Mouse (Mus musculus) MEL (cell line): Measurements from ENCODE around the gene Mylpf. TPM values are rescaled to one million over a fixed set of nuclear protein-coding genes. Genes with fewer than 3 reads are reported as not detected.

Source experiments
- DNase-seq: peaks from one replicate; pipeline ENCODE4 v3.0.0; 2011; ENCODE audit warnings: low read depth, low spot score
- H3K27ac ChIP-seq: 2 replicates; pipeline ENCODE4 v1.5.1; 2012; ENCODE audit warnings: low read depth, mild to moderate bottlenecking, control low read depth, low read length, moderate library complexity; ENCODE audit not compliant: control insufficient read depth
- H3K27me3 ChIP-seq, 2 experiments: fragments of 150-350 bp in 1 of 2; sonication (generic) in 1 of 2; 2 replicates each; pipeline ENCODE4 v1.6.1; 2012; ENCODE audit warnings: low read length in 2 of 2, mild to moderate bottlenecking in 2 of 2, improper control_type of control experiment in 1 of 2, moderate library complexity in 1 of 2; ENCODE audit not compliant: insufficient read depth in 2 of 2, control insufficient read depth in 1 of 2
- H3K36me3 ChIP-seq, 2 experiments: 2 replicates each; pipeline ENCODE4 v1.6.1; 2012 to 2014; ENCODE audit warnings: low read length in 2 of 2, improper control_type of control experiment in 1 of 2, inconsistent platforms in 1 of 2, mild to moderate bottlenecking in 1 of 2; ENCODE audit not compliant: insufficient read depth in 2 of 2, control insufficient read depth in 1 of 2
- H3K4me1 ChIP-seq, 2 experiments: fragments of 150-350 bp in 1 of 2; sonication (generic) in 1 of 2; 2 replicates each; pipeline ENCODE4 v1.6.1; 2012; ENCODE audit warnings: low read length in 2 of 2, improper control_type of control experiment in 1 of 2, mild to moderate bottlenecking in 1 of 2; ENCODE audit not compliant: insufficient read depth in 2 of 2, control insufficient read depth in 1 of 2
- H3K4me3 ChIP-seq, 2 experiments: fragments of 150-350 bp in 1 of 2; sonication (generic) in 1 of 2; 2 replicates each; pipeline ENCODE4 v1.5.1; 2012; ENCODE audit warnings: low read depth in 2 of 2, low read length in 2 of 2, mild to moderate bottlenecking in 2 of 2, moderate library complexity in 2 of 2, control low read depth in 1 of 2, improper control_type of control experiment in 1 of 2; ENCODE audit not compliant: control insufficient read depth in 1 of 2, insufficient read depth in 1 of 2
- H3K79me2 ChIP-seq: 2 replicates; pipeline ENCODE4 v1.6.1; 2012; ENCODE audit warnings: mild to moderate bottlenecking, low read length, moderate library complexity; ENCODE audit not compliant: control insufficient read depth, poor library complexity, insufficient read depth
- H3K9ac ChIP-seq: 2 replicates; pipeline ENCODE4 v1.6.1; 2012; ENCODE audit warnings: low read depth, mild to moderate bottlenecking, control low read depth, low read length, moderate library complexity; ENCODE audit not compliant: control insufficient read depth, poor library complexity, severe bottlenecking
- H3K9me3 ChIP-seq: fragments of 150-350 bp; sonication (generic); replicated peaks from 2 replicates; pipeline ENCODE4 v1.6.1; 2012; ENCODE audit warnings: mild to moderate bottlenecking, low read length, improper control_type of control experiment, moderate library complexity; ENCODE audit not compliant: insufficient read depth
- CHD2 ChIP-seq: IDR thresholded peaks from 2 replicates; pipeline ENCODE4 v1.6.1; 2011; ENCODE audit warnings: low read length, improper control_type of control experiment
- CTCF ChIP-seq, 3 experiments: IDR thresholded peaks in 2 of 3; conservative IDR thresholded peaks in 1 of 3; 2 replicates each; pipeline ENCODE4 v1.5.1; 2011 to 2012; ENCODE audit warnings: low read length in 3 of 3, low read depth in 2 of 3, mild to moderate bottlenecking in 2 of 3, improper control_type of control experiment in 1 of 3, inconsistent platforms in 1 of 3, mixed read lengths in 1 of 3, moderate library complexity in 1 of 3; ENCODE audit not compliant: control insufficient read depth in 1 of 3, insufficient read depth in 1 of 3, poor library complexity in 1 of 3, severe bottlenecking in 1 of 3
- ELF1 ChIP-seq: IDR thresholded peaks from 2 replicates; pipeline ENCODE4 v1.6.1; 2014; ENCODE audit warnings: low read depth, mild to moderate bottlenecking, inconsistent platforms, low read length, improper control_type of control experiment, moderate library complexity
- ETS1 ChIP-seq: IDR thresholded peaks from 2 replicates; pipeline ENCODE4 v1.6.1; 2012; ENCODE audit warnings: low read depth, mild to moderate bottlenecking, inconsistent platforms, low read length, improper control_type of control experiment, moderate library complexity
- GATA1 ChIP-seq: IDR thresholded peaks from 2 replicates; pipeline ENCODE4 v1.6.1; 2011; ENCODE audit warnings: low read depth, low read length, improper control_type of control experiment
- KAT2A ChIP-seq: conservative IDR thresholded peaks from 2 replicates; pipeline ENCODE4 v1.6.1; 2012; ENCODE audit warnings: low read depth, low read length, improper control_type of control experiment, inconsistent platforms
- MAX ChIP-seq: IDR thresholded peaks from 2 replicates; pipeline ENCODE4 v1.6.1; 2011; ENCODE audit warnings: low read length, improper control_type of control experiment
- MEF2A ChIP-seq: IDR thresholded peaks from 2 replicates; pipeline ENCODE4 v1.6.1; 2014; ENCODE audit warnings: low read depth, mild to moderate bottlenecking, inconsistent platforms, low read length, improper control_type of control experiment; ENCODE audit not compliant: poor library complexity, insufficient replicate concordance, severe bottlenecking; ENCODE audit errors: extremely low read depth
- MYB ChIP-seq: IDR thresholded peaks from 2 replicates; pipeline ENCODE4 v1.6.1; 2011; ENCODE audit warnings: mild to moderate bottlenecking, low read depth, low read length, improper control_type of control experiment
- NELFE ChIP-seq: IDR thresholded peaks from 2 replicates; pipeline ENCODE4 v1.6.1; 2011; ENCODE audit warnings: low read depth, low read length, improper control_type of control experiment
- RAD21 ChIP-seq: IDR thresholded peaks from 2 replicates; pipeline ENCODE4 v1.6.1; 2011; ENCODE audit warnings: mild to moderate bottlenecking, low read depth, low read length, improper control_type of control experiment
- SIN3A ChIP-seq: IDR thresholded peaks from 2 replicates; pipeline ENCODE4 v1.6.1; 2012; ENCODE audit warnings: low read length, improper control_type of control experiment, inconsistent platforms
- SMC3 ChIP-seq: IDR thresholded peaks from 2 replicates; pipeline ENCODE4 v1.6.1; 2011; ENCODE audit warnings: low read depth, low read length, improper control_type of control experiment
- TAL1 ChIP-seq: IDR thresholded peaks from 2 replicates; pipeline ENCODE4 v1.6.1; 2012; ENCODE audit warnings: mild to moderate bottlenecking, inconsistent platforms, low read length, moderate library complexity, mixed read lengths
- UBTF ChIP-seq: IDR thresholded peaks from 2 replicates; pipeline ENCODE4 v1.6.1; 2012; ENCODE audit warnings: low read depth, mild to moderate bottlenecking, inconsistent platforms, low read length, improper control_type of control experiment, moderate library complexity, borderline replicate concordance; ENCODE audit not compliant: insufficient read depth
- USF2 ChIP-seq, 2 experiments: IDR thresholded peaks; 2 replicates each; pipeline ENCODE4 v1.6.1; 2011 to 2012; ENCODE audit warnings: improper control_type of control experiment in 2 of 2, low read length in 2 of 2, borderline replicate concordance in 1 of 2, inconsistent platforms in 1 of 2, low read depth in 1 of 2, mild to moderate bottlenecking in 1 of 2; ENCODE audit not compliant: insufficient read depth in 1 of 2
- ZNF384 ChIP-seq: IDR thresholded peaks from 2 replicates; pipeline ENCODE4 v1.6.1; 2012; ENCODE audit warnings: low read depth, mild to moderate bottlenecking, inconsistent platforms, low read length, improper control_type of control experiment
- polyA plus RNA-seq, 2 experiments: library from polyadenylated mRNA; stranded (reverse) in 1 of 2; unstranded in 1 of 2; fragments of >175 nt in 1 of 2; fragments of >200 nt in 1 of 2; gene quantifications; 2 replicates each; pipeline versions ENCODE4 v1.2.1 to v1.2.4; 2012; ENCODE audit warnings: low replicate concordance in 2 of 2, low read depth in 1 of 2; ENCODE audit not compliant: insufficient read length in 2 of 2, insufficient read depth in 1 of 2, missing spikeins in 1 of 2
- total RNA-seq: library from RNA; depleted of rRNA; stranded (reverse); fragments of 300-350 nt; gene quantifications from 2 replicates; pipeline ENCODE4 v1.2.3, GENCODE M21; 2012

The Mylpf gene
- total and polyA plus RNA-seq, 3 experiments: 9.1 to 11.2 TPM; not detected in 1

- no peaks in the 10 kb centered on the region for H3K9me3 ChIP-seq
- H3K36me3 ChIP-seq: peaks cover 0 to 23% of the 10 kb centered on the region in 2 experiments; a peak in 2 of 4 replicates
- H3K4me3 ChIP-seq: no peak overlapping the region
- H3K4me1 ChIP-seq: peaks cover 23 to 43% of the 10 kb centered on the region in 2 experiments
- no peak overlapping the region for H3K27ac ChIP-seq
- peaks cover 3% of the 10 kb centered on the region for H3K79me2 ChIP-seq
- TF ChIP-seq KAT2A: no peak
- peak; percentile 57 for TF ChIP-seq SMC3
- no peak for TF ChIP-seq MEF2A
- TF ChIP-seq RAD21: peak; percentile 44
- peak; percentile 77 to 89 (median 87) for TF ChIP-seq CTCF (IDR thresholded peaks at IDR 0.05 in 2 of 3, conservative IDR thresholded peaks at IDR 0.05 in 1 of 3; ENCODE audit: control insufficient read depth in 1 of 3, insufficient read depth in 1 of 3, low read depth in 2 of 3, low read length in 3 of 3, poor library complexity in 1 of 3, severe bottlenecking in 1 of 3)
- no peak; the same call in 1 of the 2 replicates for TF ChIP-seq SIN3A
- TF ChIP-seq NELFE: no peak
- TF ChIP-seq USF2 (IDR thresholded peaks at IDR 0.05; ENCODE audit: borderline replicate concordance in 1 of 2, insufficient read depth in 1 of 2, low read depth in 1 of 2, low read length in 2 of 2): no peak
- no peak for TF ChIP-seq MYB
- TF ChIP-seq MAX: no peak
- no peak for TF ChIP-seq ETS1
- TF ChIP-seq TAL1: no peak
- no peak for TF ChIP-seq GATA1
- no peak for TF ChIP-seq UBTF
- TF ChIP-seq ELF1: 0 out of 2 replicates have a peak, but pooled peaks have one; percentile 27
- H3K27me3 ChIP-seq: no peaks in the 10 kb centered on the region
- peak; percentile 82 for DNase-seq
- H3K9ac ChIP-seq: no peak overlapping the region
Observed at GRCm38 (mm10) chr7:127214981-127215871, 6.5 kb downstream of the Mylpf start.

DNA sequence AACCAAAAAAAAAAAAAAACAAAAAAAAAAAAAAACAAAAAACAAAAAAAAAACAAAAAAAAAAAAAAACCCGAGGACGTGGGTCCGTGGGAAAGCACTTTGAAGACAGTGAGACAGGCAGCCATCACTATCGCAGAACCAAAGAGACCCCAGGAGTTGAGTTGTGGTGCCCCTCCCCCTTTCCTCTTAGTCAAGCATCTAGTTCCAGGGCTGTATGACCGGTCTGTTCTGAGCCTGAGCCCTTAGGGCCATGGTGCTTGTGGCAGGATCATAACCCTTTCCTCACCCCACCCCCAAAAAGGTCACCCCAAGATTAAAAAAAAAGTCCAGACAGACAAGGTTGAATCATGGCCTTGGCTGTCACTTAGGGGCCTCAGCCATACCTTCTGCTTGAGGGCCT lies 7.6 kb downstream of the Mylpf start:
- Histone ChIP-seq H3K4me3 (no peak overlapping the region), H3K79me2 (peaks cover 3% of the 10 kb centered on the region), H3K27ac (no peak overlapping the region), H3K9me3 (no peaks in the 10 kb centered on the region), H3K9ac (no peak overlapping the region), H3K4me1 (peaks cover 23 to 41% of the 10 kb centered on the region in 2 experiments)
- DNase-seq: no peak
- TF ChIP-seq ZNF384 (0 out of 2 replicates have a peak, but pooled peaks have one; percentile 35), CHD2 (no peak)
- TF ChIP-seq, all 39 proteins: peak for 1
- Histone ChIP-seq H3K36me3 (peaks cover 0 to 22% of the 10 kb centered on the region in 2 experiments; a peak in 2 of 4 replicates), H3K27me3 (no peaks in the 10 kb centered on the region)
